Mouse (Mus musculus) spleen, postnatal 4 days (tissue): ENCODE data around the gene Vmn2r95.
"Not testable (repeated sequence)": the region's sequence is repeated elsewhere in the genome, so short reads cannot be mapped to it uniquely, and the experiment has no call there.

Experiments used
- DNase-seq, 2 experiments: peaks; one replicate each; pipeline ENCODE4 v3.0.0; 2022; ENCODE audit warnings: low spot score in 2 of 2

Vmn2r95 gene

GRCm38 (mm10) chr17:18423778-18424177, at the start of gene Vmn2r95:
TSS of gene Vmn2r95 (plus strand) at chr17:18424078.
- no peak for DNase-seq

DNA sequence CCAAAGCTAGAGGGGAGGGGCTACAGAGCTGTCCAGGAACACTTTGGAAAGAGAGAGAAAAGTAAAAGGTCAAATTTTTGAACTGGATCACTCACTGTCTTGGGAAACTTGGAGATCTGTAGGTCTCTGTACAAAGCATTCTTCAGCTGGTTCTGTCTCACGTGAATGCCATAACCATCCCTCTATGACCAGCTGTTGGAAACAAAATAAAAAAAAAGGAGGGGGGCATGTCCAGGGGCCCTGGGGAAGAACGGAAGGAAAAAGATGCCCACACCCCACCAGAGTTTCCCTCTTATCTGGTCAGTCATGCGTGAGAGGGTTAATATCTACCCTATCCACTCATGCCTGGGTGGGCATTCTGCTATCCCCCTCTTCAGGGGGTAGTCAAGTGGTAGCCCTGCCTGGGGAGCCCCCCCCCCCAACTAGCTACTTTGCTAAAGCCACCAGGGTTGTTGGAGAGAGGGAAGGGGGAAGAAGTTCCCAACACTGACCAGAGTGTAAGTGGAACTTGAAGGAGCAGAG, 31.8 kb downstream of the Vmn2r95 start:
- no peak for DNase-seq

DNA sequence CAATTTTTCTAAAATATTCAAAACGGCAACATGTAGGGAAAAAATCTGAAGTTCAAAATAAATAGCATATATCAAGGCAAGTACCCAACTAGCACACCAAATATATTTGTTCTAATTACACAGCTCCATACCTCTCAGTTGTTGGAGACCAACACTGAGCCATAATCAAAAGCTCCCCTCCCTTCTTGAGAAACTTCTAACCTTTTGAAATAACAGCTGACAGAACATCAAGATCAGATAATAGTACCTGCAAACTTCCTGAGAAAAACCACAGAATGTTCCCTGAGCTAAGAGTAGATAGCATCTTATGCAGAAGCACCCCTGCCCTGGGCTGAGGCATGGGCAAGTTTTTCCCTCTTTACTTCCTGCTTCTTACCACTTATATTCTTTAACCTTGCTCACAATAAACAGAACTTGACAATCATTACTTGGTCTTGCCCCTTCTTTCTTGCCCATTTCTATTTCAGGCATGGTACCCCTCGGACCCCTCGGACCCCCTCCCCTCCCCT, 34.3 kb downstream of the Vmn2r95 start:
- DNase-seq, result not testable (repeated sequence)

DNA sequence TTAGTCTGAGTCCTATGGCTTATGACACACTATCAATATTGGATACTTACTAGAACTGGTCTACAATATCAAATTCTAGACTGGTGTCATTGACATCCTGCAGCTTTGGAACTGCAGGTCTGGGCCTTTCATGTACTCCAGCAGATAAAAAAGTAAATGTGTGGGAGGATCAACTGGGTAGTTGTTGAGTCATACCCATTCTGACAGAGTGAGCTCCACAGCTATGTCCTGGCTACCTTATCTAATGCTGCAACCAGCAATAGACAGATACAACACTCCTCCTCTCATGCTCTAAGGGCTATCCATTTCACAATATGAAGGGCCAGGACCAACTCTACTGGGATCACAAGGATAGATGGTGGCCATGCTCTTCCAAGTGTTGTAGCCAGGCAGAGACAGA, 38.8 kb downstream of the Vmn2r95 start:
- DNase-seq, result no peak

- DNase-seq, result no peak
These were observed 56.0 kb downstream of the Vmn2r95 start for GRCm38 (mm10) chr17:18479885-18480284.
